Mouse (Mus musculus) C2C12 (cell line): ENCODE measurements around the gene Nudt1.

Source experiments
- CTCF ChIP-seq: IDR thresholded peaks from one replicate; pipeline ENCODE4 v1.5.1; 2011; ENCODE audit not compliant: control insufficient read depth, insufficient read depth, insufficient read length
- FOSL1 ChIP-seq: IDR thresholded peaks from one replicate; pipeline ENCODE4 v1.8.0; 2011; ENCODE audit warnings: mild to moderate bottlenecking, low read length; ENCODE audit not compliant: poor library complexity, insufficient read depth, severe bottlenecking
- MYOG ChIP-seq: IDR thresholded peaks from one replicate; pipeline ENCODE4 v1.6.1; 2011; ENCODE audit not compliant: control insufficient read depth, insufficient read length; ENCODE audit errors: extremely low read depth
- USF1 ChIP-seq: IDR thresholded peaks from one replicate; pipeline ENCODE4 v1.6.1; 2011; ENCODE audit warnings: low read depth, mild to moderate bottlenecking, control low read depth, moderate library complexity

- TF ChIP-seq CTCF (no peak), USF1 (no peak), MYOG (no peak), FOSL1 (no peak)
Measured at GRCm38 (mm10) chr5:140382688-140383087, 61.2 kb downstream of the Nudt1 start.
